Mouse (Mus musculus) liver, adult 2 months (tissue): Measurements from ENCODE around the gene Mocs3. TPM values are rescaled to one million over a fixed set of nuclear protein-coding genes. Genes with fewer than 3 reads are reported as not detected.

Source experiments
- DNase-seq: peaks from one replicate; pipeline ENCODE4 v3.0.0-alpha.2; 2011; ENCODE audit warnings: low read depth, low spot score; ENCODE audit errors: extremely low read depth
- H3K27ac ChIP-seq: fragments of 200-500 bp; replicated peaks from 2 replicates; pipeline ENCODE4 v1.5.1; 2012; ENCODE audit warnings: low read depth, mild to moderate bottlenecking, control low read depth, inconsistent platforms, low read length; ENCODE audit not compliant: insufficient read depth
- H3K27me3 ChIP-seq: fragments of 200-500 bp; 2 replicates; pipeline ENCODE4 v1.6.1; 2012; ENCODE audit warnings: mild to moderate bottlenecking, moderate library complexity, low read length, inconsistent platforms; ENCODE audit not compliant: control insufficient read depth, insufficient read depth
- H3K36me3 ChIP-seq: fragments of 200-500 bp; 2 replicates; pipeline ENCODE4 v1.6.1; 2012; ENCODE audit warnings: low read length, inconsistent platforms; ENCODE audit not compliant: control insufficient read depth, insufficient read depth
- H3K4me1 ChIP-seq: fragments of 200-500 bp; 2 replicates; pipeline ENCODE4 v1.6.1; 2011; ENCODE audit warnings: low read length; ENCODE audit not compliant: control insufficient read depth, insufficient read depth
- H3K4me3 ChIP-seq: fragments of 200-500 bp; 2 replicates; pipeline ENCODE4 v1.5.1; 2011; ENCODE audit warnings: low read depth, mild to moderate bottlenecking, control low read depth, low read length, moderate library complexity; ENCODE audit not compliant: insufficient read depth
- H3K79me2 ChIP-seq: fragments of 200-500 bp; 2 replicates; pipeline ENCODE4 v1.6.1; 2012; ENCODE audit warnings: inconsistent platforms, mild to moderate bottlenecking, low read length, moderate library complexity; ENCODE audit not compliant: control insufficient read depth, insufficient read depth
- H3K9ac ChIP-seq: fragments of 200-500 bp; 2 replicates; pipeline ENCODE4 v1.6.1; 2012; ENCODE audit warnings: low read depth, mild to moderate bottlenecking, control low read depth, inconsistent platforms, low read length
- CTCF ChIP-seq: fragments of 200-500 bp; IDR thresholded peaks from 2 replicates; pipeline ENCODE4 v1.5.1; 2011; ENCODE audit warnings: low read depth, low read length, control low read depth
- POLR2A ChIP-seq: fragments of 200-500 bp; IDR thresholded peaks from 2 replicates; pipeline ENCODE4 v1.6.1; 2011; ENCODE audit warnings: low read length, control low read depth; ENCODE audit not compliant: insufficient read depth; ENCODE audit errors: extremely low read depth
- WGBS: fragments of 180-500 bp; shearing (Covaris S2); methylation state at CpG from one replicate; pipeline ENCODE4 v1.1.7; 2018; 5-methylcytosine and 5-hydroxymethylcytosine counted together
- polyA plus RNA-seq: library from polyadenylated mRNA; depleted of rRNA; stranded (reverse); fragments of >200 nt; gene quantifications from 2 replicates; pipeline ENCODE4 v1.2.3, GENCODE M21; 2012; rRNA removed
- total RNA-seq: library from RNA; depleted of rRNA; stranded (reverse); fragments of >200 nt; gene quantifications from 2 replicates; pipeline ENCODE4 v1.2.3, GENCODE M21; 2014; rRNA removed

Mocs3 gene
- total and polyA plus RNA-seq, 2 experiments, result 5.9 to 16.8 TPM

DNA sequence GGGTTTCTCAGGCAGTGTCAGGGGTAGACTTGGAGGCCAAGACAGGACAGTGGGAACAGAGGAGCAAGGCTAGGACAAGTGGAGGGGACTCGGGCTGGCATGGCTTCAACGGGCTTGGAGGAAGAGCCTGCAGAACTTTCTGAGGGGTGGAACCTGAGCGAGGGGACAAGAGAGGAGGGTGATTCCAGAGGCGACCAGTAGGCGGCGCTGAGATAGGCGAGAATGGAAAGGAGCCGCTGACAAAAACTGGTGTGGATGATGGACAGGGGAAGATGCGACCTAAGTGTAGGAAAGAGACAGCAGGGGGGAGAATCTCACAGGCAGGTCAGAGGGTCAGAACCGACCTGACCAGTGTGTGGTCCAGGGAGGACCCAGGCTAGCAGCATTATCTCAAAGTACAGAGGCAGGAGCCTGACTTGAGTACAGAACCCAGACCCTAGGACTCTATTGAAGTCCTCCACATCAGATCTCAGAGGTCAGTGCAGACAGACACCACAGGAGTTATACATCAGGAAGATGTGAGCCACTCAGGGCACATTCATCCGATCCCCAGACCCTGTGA lies 44.0 kb downstream of the Mocs3 start:
- no peaks in the 10 kb centered on the region for H3K4me1 ChIP-seq
- H3K36me3 ChIP-seq, result no peaks in the 10 kb centered on the region
- no peak overlapping the region for H3K4me3 ChIP-seq
- TF ChIP-seq POLR2A (no peak), CTCF (peak; percentile 83)
- DNase-seq, result peak; percentile 10
- H3K9ac ChIP-seq, result no peak overlapping the region
- WGBS, result 8% methylated on average over 11 of the region's 11 CpGs
- H3K79me2 ChIP-seq, result no peaks in the 10 kb centered on the region
- no peak overlapping the region for H3K27ac ChIP-seq
- H3K27me3 ChIP-seq, result 0 out of 2 replicates have a peak, but pooled peaks cover 2% of the 10 kb centered on the region

DNA sequence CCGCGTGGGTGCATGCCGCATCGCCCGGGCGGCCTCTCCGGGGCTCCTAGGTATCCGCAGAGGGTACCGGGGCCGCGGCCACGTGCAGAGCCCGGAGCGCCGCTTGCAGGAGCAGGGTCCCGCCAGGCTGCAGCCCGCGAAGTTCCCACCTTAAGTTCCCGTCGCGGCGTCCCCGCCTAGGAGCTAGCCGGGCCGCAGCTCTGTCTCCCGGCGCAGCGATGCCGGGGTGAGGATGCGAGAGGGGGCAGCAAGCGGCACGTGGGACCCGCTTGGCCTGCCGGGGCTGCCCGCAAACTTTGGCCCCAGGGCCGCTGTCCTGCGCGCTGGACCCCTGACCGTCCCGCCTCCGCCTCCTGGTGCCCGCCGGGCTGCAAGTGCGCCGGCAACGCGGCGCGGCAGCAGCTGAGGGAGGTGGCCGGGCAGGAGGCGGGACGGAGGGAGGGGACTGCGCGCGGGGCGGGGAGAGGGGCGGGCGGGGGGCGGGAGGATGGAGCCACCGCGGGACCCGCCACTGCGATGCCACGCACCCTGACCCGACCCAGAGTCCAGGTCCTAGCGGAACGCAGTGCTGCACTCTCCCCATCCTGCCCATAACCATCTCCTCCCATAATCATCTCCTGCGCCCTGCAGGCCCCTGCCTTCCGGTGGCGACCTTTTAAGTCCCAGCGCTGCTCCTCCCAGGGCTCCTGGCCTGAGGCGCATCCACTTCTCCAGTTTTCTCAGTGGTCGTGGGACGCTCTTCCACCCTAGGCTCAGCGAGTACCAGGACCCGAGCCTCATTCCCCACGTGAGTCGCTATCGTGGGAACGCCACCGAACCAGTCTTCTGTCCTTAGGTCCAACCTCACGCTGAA lies 50.5 kb downstream of the Mocs3 start:
- Histone ChIP-seq H3K4me3 (peak overlapping the region; percentile 13; the same call in 1 of the 2 replicates), H3K9ac (no peak overlapping the region), H3K36me3 (no peaks in the 10 kb centered on the region), H3K79me2 (no peaks in the 10 kb centered on the region), H3K27me3 (peaks cover 15% of the 10 kb centered on the region), H3K4me1 (no peaks in the 10 kb centered on the region), H3K27ac (no peak overlapping the region)
- 3% methylated on average over 59 of the region's 82 CpGs for WGBS
- TF ChIP-seq CTCF (no peak), POLR2A (no peak)
- no peak for DNase-seq

- H3K4me3 ChIP-seq, result peak within 1 kb of the TSS; percentile 13; the same call in 1 of the 2 replicates
- 20% methylated on average over 12 of the region's 12 CpGs for WGBS
- no peaks in the 10 kb centered on the region for H3K4me1 ChIP-seq
- H3K9ac ChIP-seq, result no peak within 1 kb of the TSS
- peaks cover 15% of the 10 kb centered on the region for H3K27me3 ChIP-seq
- no peak for TF ChIP-seq POLR2A
- no peak for TF ChIP-seq CTCF
- no peaks in the 10 kb centered on the region for H3K79me2 ChIP-seq
- no peak for DNase-seq
- H3K27ac ChIP-seq, result no peak within 1 kb of the TSS
- H3K36me3 ChIP-seq, result no peaks in the 10 kb centered on the region
These were observed 51.2 kb downstream of the Mocs3 start, which contains the start of gene Kcng1 for GRCm38 (mm10) chr2:168281582-168281981. Gene Kcng1 (minus strand): TSS chr2:168281736.

Other genes starting within 250 kb of the Mocs3 start
- 0.92 and 0.94 TPM in 2 replicates for gene Ripor3, start 220.0 kb upstream of the Mocs3 start, total RNA-seq
- 1.4 and 1.9 TPM in 2 replicates for gene Ripor3, start 220.0 kb upstream of the Mocs3 start, polyA plus RNA-seq
- gene Pard6b, start 149.6 kb upstream of the Mocs3 start, total RNA-seq, result 1.7 and 3.4 TPM in 2 replicates
- gene Pard6b, start 149.6 kb upstream of the Mocs3 start, polyA plus RNA-seq, result 5.3 and 5.9 TPM in 2 replicates
- 1.4 and 6.4 TPM in 2 replicates for gene Adnp, start 23.5 kb upstream of the Mocs3 start, total RNA-seq
- gene Adnp, start 23.5 kb upstream of the Mocs3 start, polyA plus RNA-seq, result 4.6 and 6.8 TPM in 2 replicates
- gene Gm20716, start 258 bp upstream of the Mocs3 start, total RNA-seq, result 25.8 and 26.4 TPM in 2 replicates
- 2.3 and 2.4 TPM in 2 replicates for gene Gm20716, start 258 bp upstream of the Mocs3 start, polyA plus RNA-seq
- 37.7 and 51.0 TPM in 2 replicates for gene Dpm1, start within 50 bp of the Mocs3 start, total RNA-seq
- 30.8 and 31.1 TPM in 2 replicates for gene Dpm1, start within 50 bp of the Mocs3 start, polyA plus RNA-seq
- gene Kcng1, start 51.1 kb downstream of the Mocs3 start, total RNA-seq, result not detected in 2 replicates
- gene Kcng1, start 51.1 kb downstream of the Mocs3 start, polyA plus RNA-seq, result not detected in 2 replicates